In the genomic region with DNA sequence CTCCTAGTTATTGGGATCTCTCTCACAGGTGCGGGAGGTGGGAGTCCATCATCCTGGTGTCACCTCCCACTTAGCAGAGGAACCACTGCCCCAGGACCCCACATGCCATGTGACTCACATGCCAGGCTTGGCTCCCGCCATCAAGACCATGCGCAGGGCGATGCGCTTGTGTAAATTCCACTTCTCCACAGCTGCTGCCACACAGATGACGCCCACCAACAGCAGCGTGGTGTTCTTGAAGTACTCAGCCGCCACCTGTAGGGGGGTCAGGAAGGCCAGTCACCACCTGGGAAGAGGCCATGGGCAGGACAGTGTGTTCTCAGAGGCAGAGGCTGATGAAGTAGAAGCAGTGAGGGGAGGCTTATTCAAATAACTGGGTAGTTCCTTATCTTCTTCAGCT, we compare ENCODE assay signal across 33 mouse cellular contexts. TPM values are rescaled to one million over a fixed set of nuclear protein-coding genes. Genes with fewer than 3 reads are reported as not detected.
DNase-seq lines count a peak whose midpoint lies in the region; ATAC-seq and TF ChIP-seq lines count a peak whose summit lies in the region.
"Had no signal": no experiment of that assay in that cellular context is flagged by ENCODE, and none has a peak within 500 bp of the region (broad histone marks: within the 10 kb centered on the region; RNA-seq: fewer than 3 reads in every experiment).

No protein-coding gene starts in this region.

- no peak for TF ChIP-seq EP300 in liver, embryonic 14.5 days (IDR thresholded peaks at IDR 0.05; ENCODE audit: low read depth)

- peak; percentile 14; the same call in 1 of the 2 replicates for TF ChIP-seq CTCF in liver, embryonic 14.5 days (IDR thresholded peaks at IDR 0.05; ENCODE audit: low read depth)
- TF ChIP-seq CTCF in testis, adult 2 months (IDR thresholded peaks at IDR 0.05; ENCODE audit: control insufficient read depth, insufficient read depth, insufficient replicate concordance, low read depth, low read length), result peak; percentile 20; the same call in 1 of the 2 replicates

- ATAC-seq in hindbrain, embryonic 14.5 days (ENCODE audit: low FRiP score), result no peak
- no peak for ATAC-seq in liver, embryonic 14.5 days (ENCODE audit: insufficient read depth)
- no peak for ATAC-seq in liver, embryonic 12.5 days
- ATAC-seq: activated CD4-positive, CD25-positive, alpha-beta regulatory T cell, adult 4 months had no signal

- peak overlapping the region; percentile 80; the same call in 1 of the 2 replicates for H3K27ac ChIP-seq in hindbrain, embryonic 10.5 days
- H3K27ac ChIP-seq in hindbrain, embryonic 14.5 days, result no peak overlapping the region
- no peak overlapping the region for H3K27ac ChIP-seq in liver, embryonic 14.5 days
- H3K27ac ChIP-seq in liver, embryonic 12.5 days, result no peak overlapping the region
- H3K27ac ChIP-seq in testis, adult 2 months (ENCODE audit: control insufficient read depth, insufficient read depth, low read depth, low read length), result peak overlapping the region; percentile 52
- H3K27ac ChIP-seq in heart, embryonic 10.5 days, result no peak overlapping the region
- H3K27ac ChIP-seq: embryonic facial prominence, embryonic 12.5 days; forebrain, embryonic 15.5 days; macrophage; neural tube, embryonic 13.5 days had no signal

- 91% methylated on average over 8 of the region's 8 CpGs for WGBS in hindbrain, embryonic 10.5 days
- 94% methylated on average over 8 of the region's 8 CpGs for WGBS in hindbrain, embryonic 14.5 days
- 79% methylated on average over 8 of the region's 8 CpGs for WGBS in liver, embryonic 14.5 days (ENCODE audit: insufficient replicate concordance)
- 69% methylated on average over 8 of the region's 8 CpGs for WGBS in liver, embryonic 12.5 days (ENCODE audit: insufficient replicate concordance)
- 83% methylated on average over 8 of the region's 8 CpGs for WGBS in heart, embryonic 10.5 days

- no peak for TF ChIP-seq POLR2A in testis, adult 2 months (IDR thresholded peaks at IDR 0.05; ENCODE audit: control insufficient read depth, low read depth, low read length)

- no peaks in the 10 kb centered on the region for H3K27me3 ChIP-seq in hindbrain, embryonic 10.5 days (ENCODE audit: insufficient read depth, poor library complexity, severe bottlenecking)
- no peaks in the 10 kb centered on the region for H3K27me3 ChIP-seq in hindbrain, embryonic 14.5 days (ENCODE audit: control insufficient read depth, insufficient read depth, low read length)
- H3K27me3 ChIP-seq in liver, embryonic 14.5 days (ENCODE audit: control insufficient read depth, insufficient read depth, low read length), result no peaks in the 10 kb centered on the region
- 0 out of 2 replicates have a peak, but pooled peaks cover 2% of the 10 kb centered on the region for H3K27me3 ChIP-seq in liver, embryonic 12.5 days (replicated peaks)
- no peaks in the 10 kb centered on the region for H3K27me3 ChIP-seq in testis, adult 2 months (ENCODE audit: control insufficient read depth, insufficient read depth, low read length)
- H3K27me3 ChIP-seq in heart, embryonic 10.5 days (ENCODE audit: insufficient read depth, poor library complexity, severe bottlenecking), result no peaks in the 10 kb centered on the region
- H3K27me3 ChIP-seq: embryonic facial prominence, embryonic 12.5 days; forebrain, embryonic 15.5 days; heart, embryonic 13.5 days; hindbrain, embryonic 12.5 days; kidney, embryonic 15.5 days; limb, embryonic 12.5 days; neural tube, embryonic 13.5 days had no signal

- H3K36me3 ChIP-seq in hindbrain, embryonic 10.5 days, result no peaks in the 10 kb centered on the region
- H3K36me3 ChIP-seq in hindbrain, embryonic 14.5 days (replicated peaks; ENCODE audit: control insufficient read depth, insufficient read depth), result no peaks in the 10 kb centered on the region
- H3K36me3 ChIP-seq in liver, embryonic 14.5 days (replicated peaks; ENCODE audit: control insufficient read depth, insufficient read depth, low read depth), result no peaks in the 10 kb centered on the region
- H3K36me3 ChIP-seq in liver, embryonic 12.5 days, result no peaks in the 10 kb centered on the region
- no peaks in the 10 kb centered on the region for H3K36me3 ChIP-seq in testis, adult 2 months (ENCODE audit: control insufficient read depth, insufficient read depth, low read length)
- no peaks in the 10 kb centered on the region for H3K36me3 ChIP-seq in heart, embryonic 10.5 days
- H3K36me3 ChIP-seq: embryonic facial prominence, embryonic 12.5 days; forebrain, embryonic 15.5 days; heart, embryonic 13.5 days; hindbrain, embryonic 12.5 days; kidney, embryonic 15.5 days; limb, embryonic 12.5 days; neural tube, embryonic 13.5 days had no signal

- no peak for DNase-seq in hindbrain, embryonic 10.5 days (ENCODE audit: low spot score)
- DNase-seq in hindbrain, embryonic 14.5 days (ENCODE audit: low spot score), result no peak
- no peak for DNase-seq in liver, embryonic 14.5 days (ENCODE audit: low read depth in 3 of 3, low spot score in 3 of 3)
- DNase-seq in testis, postnatal 14 days (ENCODE audit: low spot score), result no peak
- peak; percentile 58 for DNase-seq in testis, postnatal 10 days (ENCODE audit: low spot score)
- no peak for DNase-seq in heart, embryonic 10.5 days (ENCODE audit: low spot score)
- DNase-seq: adrenal gland, adult 2 months; adrenal gland, postnatal 36 days; cerebellum, adult 2 months; cerebellum, postnatal 14 days; gastrocnemius, postnatal 36 days; heart, adult 2 months; heart, postnatal 10 days; kidney, adult 18-20 months; kidney, postnatal 36 days; lung, adult 2 months; lung, postnatal 10 days; right cerebral cortex, postnatal 14 days; thymus, adult 2 months; thymus, postnatal 36 days had no signal

- H3K4me2 ChIP-seq in hindbrain, embryonic 14.5 days (replicated peaks), result no peak overlapping the region
- no peak overlapping the region for H3K4me2 ChIP-seq in liver, embryonic 14.5 days (ENCODE audit: low read depth)
- H3K4me2 ChIP-seq in liver, embryonic 12.5 days, result no peak overlapping the region
- H3K4me2 ChIP-seq: embryonic facial prominence, embryonic 12.5 days; forebrain, embryonic 15.5 days; heart, embryonic 13.5 days; kidney, embryonic 15.5 days; limb, embryonic 12.5 days; liver, embryonic 11.5 days; neural tube, embryonic 13.5 days had no signal

- H3K9ac ChIP-seq in hindbrain, embryonic 14.5 days, result no peak overlapping the region
- H3K9ac ChIP-seq in liver, embryonic 14.5 days (replicated peaks), result no peak overlapping the region
- H3K9ac ChIP-seq in liver, embryonic 12.5 days, result no peak overlapping the region
- H3K9ac ChIP-seq: embryonic facial prominence, embryonic 12.5 days; forebrain, embryonic 15.5 days; heart, embryonic 13.5 days; hindbrain, embryonic 12.5 days; kidney, embryonic 15.5 days; limb, embryonic 12.5 days; neural tube, embryonic 13.5 days had no signal

- peaks cover 16% of the 10 kb centered on the region for H3K4me1 ChIP-seq in hindbrain, embryonic 10.5 days (replicated peaks)
- H3K4me1 ChIP-seq in hindbrain, embryonic 14.5 days (replicated peaks; ENCODE audit: control insufficient read depth, insufficient read depth, low read length), result peaks cover 6% of the 10 kb centered on the region; the same call in 1 of the 2 replicates
- peaks cover 0 to 6% of the 10 kb centered on the region in 2 experiments; a peak in 2 of 4 replicates for H3K4me1 ChIP-seq in liver, embryonic 14.5 days (replicated peaks; ENCODE audit: control insufficient read depth in 2 of 2, insufficient read depth in 2 of 2, low read length in 1 of 2)
- H3K4me1 ChIP-seq in liver, embryonic 12.5 days, result peaks cover 9% of the 10 kb centered on the region; the same call in 1 of the 2 replicates
- peaks cover 20% of the 10 kb centered on the region for H3K4me1 ChIP-seq in testis, adult 2 months (ENCODE audit: control insufficient read depth, insufficient read depth, low read length)
- peaks cover 20% of the 10 kb centered on the region for H3K4me1 ChIP-seq in heart, embryonic 10.5 days

- H3K9me3 ChIP-seq in hindbrain, embryonic 10.5 days, result no peaks in the 10 kb centered on the region
- no peaks in the 10 kb centered on the region for H3K9me3 ChIP-seq in hindbrain, embryonic 14.5 days (ENCODE audit: control insufficient read depth, low read length)
- no peaks in the 10 kb centered on the region for H3K9me3 ChIP-seq in liver, embryonic 14.5 days (ENCODE audit: control insufficient read depth, low read length)
- no peaks in the 10 kb centered on the region for H3K9me3 ChIP-seq in liver, embryonic 12.5 days (replicated peaks)
- no peaks in the 10 kb centered on the region for H3K9me3 ChIP-seq in heart, embryonic 10.5 days
- H3K9me3 ChIP-seq: embryonic facial prominence, embryonic 12.5 days; forebrain, embryonic 15.5 days; heart, embryonic 13.5 days; hindbrain, embryonic 12.5 days; kidney, embryonic 15.5 days; limb, embryonic 12.5 days; neural tube, embryonic 13.5 days had no signal

- no peak overlapping the region for H3K4me3 ChIP-seq in hindbrain, embryonic 10.5 days
- H3K4me3 ChIP-seq in hindbrain, embryonic 14.5 days (replicated peaks; ENCODE audit: low read length), result no peak overlapping the region
- no peak overlapping the region for H3K4me3 ChIP-seq in liver, embryonic 14.5 days (ENCODE audit: insufficient read depth in 1 of 2, low read depth in 2 of 2, low read length in 2 of 2)
- H3K4me3 ChIP-seq in liver, embryonic 12.5 days, result no peak overlapping the region
- H3K4me3 ChIP-seq in testis, adult 2 months (ENCODE audit: control insufficient read depth, low read depth, low read length), result no peak overlapping the region
- H3K4me3 ChIP-seq in heart, embryonic 10.5 days, result no peak overlapping the region
- H3K4me3 ChIP-seq: embryonic facial prominence, embryonic 12.5 days; forebrain, embryonic 15.5 days; heart, adult 2 months; heart, embryonic 13.5 days; hindbrain, embryonic 12.5 days; kidney, embryonic 15.5 days; limb, embryonic 12.5 days; neural tube, embryonic 13.5 days had no signal

RNA-seq across cellular contexts. Expression of gene Slc13a4, which starts 18.3 kb away (rescaled TPM):
- polyA plus RNA-seq in hindbrain, embryonic 10.5 days (2016; fragmentation: Nextera tagmentation; extraction: Ambion mirVana), result 0.56 and 0.72 TPM in 2 replicates
- polyA plus RNA-seq in hindbrain, embryonic 14.5 days (2014; fragmentation: Nextera tagmentation; extraction: Ambion mirVana), result 7.5 and 7.8 TPM in 2 replicates
- 0.03 and 0.04 TPM in 2 replicates for polyA plus RNA-seq in liver, embryonic 14.5 days (2012; rRNA removed)
- 0.09 and 0.22 TPM in 2 replicates for polyA plus RNA-seq in liver, embryonic 14.5 days (2014; fragmentation: Nextera tagmentation; extraction: Ambion mirVana)
- polyA plus RNA-seq in liver, embryonic 12.5 days (2016; fragmentation: Nextera tagmentation; extraction: Ambion mirVana), result 0.23 and 0.25 TPM in 2 replicates
- 3.9 and 5.8 TPM in 2 replicates for polyA plus RNA-seq in testis, adult 2 months (2012; rRNA removed)
- polyA plus RNA-seq in heart, embryonic 10.5 days (2016; fragmentation: Nextera tagmentation; extraction: Ambion mirVana), result 2.9 and 3.3 TPM in 2 replicates
- polyA plus RNA-seq: macrophage; small intestine, adult 2 months had no signal

RNA-seq across cellular contexts. Expression of gene Fam180a, which starts 36.3 kb away (rescaled TPM):
- polyA plus RNA-seq in hindbrain, embryonic 10.5 days (2016; fragmentation: Nextera tagmentation; extraction: Ambion mirVana), result not detected in 2 replicates
- polyA plus RNA-seq in hindbrain, embryonic 14.5 days (2014; fragmentation: Nextera tagmentation; extraction: Ambion mirVana), result 0.93 and 1.1 TPM in 2 replicates
- polyA plus RNA-seq in liver, embryonic 14.5 days (2012; rRNA removed), result 0.02 and 0.03 TPM in 2 replicates
- polyA plus RNA-seq in liver, embryonic 14.5 days (2014; fragmentation: Nextera tagmentation; extraction: Ambion mirVana), result 0.11 and 0.23 TPM in 2 replicates
- 0.08 TPM in 1 of 2 replicates, not detected in the other for polyA plus RNA-seq in liver, embryonic 12.5 days (2016; fragmentation: Nextera tagmentation; extraction: Ambion mirVana)
- 0.08 and 0.21 TPM in 2 replicates for polyA plus RNA-seq in testis, adult 2 months (2012; rRNA removed)
- 0.08 and 0.20 TPM in 2 replicates for polyA plus RNA-seq in heart, embryonic 10.5 days (2016; fragmentation: Nextera tagmentation; extraction: Ambion mirVana)
- polyA plus RNA-seq: activated CD4-positive, CD25-positive, alpha-beta regulatory T cell, adult 4 months; embryonic facial prominence, embryonic 12.5 days; limb, embryonic 12.5 days; liver, embryonic 11.5 days; macrophage had no signal

Comparison
In these comparisons a context has a peak if more than half of its experiments do, and no peak if none do; other contexts are left out.
1. H3K27ac ChIP-seq: peak in hindbrain, embryonic 10.5 days (single experiment) and testis, adult 2 months (single experiment); none in hindbrain, embryonic 14.5 days (single experiment), liver, embryonic 14.5 days (single experiment), liver, embryonic 12.5 days (single experiment) and heart, embryonic 10.5 days (single experiment).